Mouse (Mus musculus) hindbrain, embryonic 11.5 days (tissue): ENCODE measurements around the gene Zfp131. TPM values are rescaled to one million over a fixed set of nuclear protein-coding genes. Genes with fewer than 3 reads are reported as not detected.

Experiments
- ATAC-seq: fragments of 200-750 bp; cut with Nextera tagmentation; 2 replicates; pipeline ENCODE4 v1.8.0; 2017; ENCODE audit warnings: mild to moderate bottlenecking, moderate TSS enrichment, moderate library complexity; ENCODE audit not compliant: low FRiP score
- DNase-seq: peaks from one replicate; pipeline ENCODE4 v3.0.0-alpha.2; 2015; ENCODE audit warnings: low spot score
- H3K27ac ChIP-seq: fragments of 300-500 bp; sonication (generic); 2 replicates; pipeline ENCODE4 v1.5.1; 2014; ENCODE audit warnings: mild to moderate bottlenecking, low read depth, low read length
- H3K27me3 ChIP-seq: fragments of 300-500 bp; sonication (generic); 2 replicates; pipeline ENCODE4 v1.6.1; 2014; ENCODE audit warnings: mild to moderate bottlenecking, low read length, moderate library complexity, mixed read lengths; ENCODE audit not compliant: control insufficient read depth, insufficient read depth
- H3K36me3 ChIP-seq: fragments of 300-500 bp; sonication (generic); 2 replicates; pipeline ENCODE4 v1.6.1; 2014; ENCODE audit warnings: mild to moderate bottlenecking, low read length, moderate library complexity, mixed read lengths; ENCODE audit not compliant: control insufficient read depth, insufficient read depth
- H3K4me1 ChIP-seq: fragments of 300-500 bp; sonication (generic); replicated peaks from 2 replicates; pipeline ENCODE4 v1.6.1; 2014; ENCODE audit warnings: low read length, mixed read lengths; ENCODE audit not compliant: control insufficient read depth, insufficient read depth
- H3K4me2 ChIP-seq: fragments of 300-500 bp; sonication (generic); replicated peaks from 2 replicates; pipeline ENCODE4 v1.6.1; 2014; ENCODE audit warnings: mild to moderate bottlenecking, low read depth, low read length
- H3K4me3 ChIP-seq: fragments of 300-500 bp; sonication (generic); 2 replicates; pipeline ENCODE4 v1.5.1; 2014; ENCODE audit warnings: low read depth, low read length
- H3K9ac ChIP-seq: fragments of 300-500 bp; sonication (generic); 2 replicates; pipeline ENCODE4 v1.6.1; 2014; ENCODE audit warnings: low read depth, low read length
- H3K9me3 ChIP-seq: fragments of 300-500 bp; sonication (generic); 2 replicates; pipeline ENCODE4 v1.6.1; 2016; ENCODE audit warnings: low read length; ENCODE audit not compliant: control insufficient read depth
- WGBS: fragments of 180-500 bp; shearing (Covaris S2); extraction: QIAGEN DNeasy Blood & Tissue Kit; methylation state at CpG from one replicate; pipeline ENCODE4 v1.1.7; 2014; 5-methylcytosine and 5-hydroxymethylcytosine counted together
- polyA plus RNA-seq: library from polyadenylated mRNA; unstranded; fragments of >200 nt; fragmentation: Nextera tagmentation; extraction: Ambion mirVana; gene quantifications from 2 replicates; pipeline ENCODE4 v1.2.1, GENCODE M21; 2014

Gene Zfp131
- polyA plus RNA-seq, 1 experiment from 2014 or later: 45.9 TPM

- Histone ChIP-seq H3K27me3 (no peaks in the 10 kb centered on the region), H3K4me3 (no peak overlapping the region), H3K9ac (no peak overlapping the region), H3K9me3 (no peaks in the 10 kb centered on the region), H3K4me2 (no peak overlapping the region), H3K36me3 (no peaks in the 10 kb centered on the region), H3K27ac (no peak overlapping the region), H3K4me1 (0 out of 2 replicates have a peak, but pooled peaks cover 4% of the 10 kb centered on the region)
- DNase-seq: no peak
- 91% methylated on average over 6 of the region's 6 CpGs for WGBS
- ATAC-seq: no peak
These were observed 47.8 kb downstream of the Zfp131 start for GRCm38 (mm10) chr13:119742711-119743415.

- DNase-seq (peak; percentile 64), ATAC-seq (peak; percentile 69; the same call in 1 of the 2 replicates)
- 0 out of 2 replicates have a peak, but pooled peaks cover 4% of the 10 kb centered on the region for H3K4me1 ChIP-seq
- no peak overlapping the region for H3K9ac ChIP-seq
- peak overlapping the region; percentile 36 for H3K4me2 ChIP-seq
- H3K36me3 ChIP-seq: no peaks in the 10 kb centered on the region
- no peaks in the 10 kb centered on the region for H3K27me3 ChIP-seq
- H3K27ac ChIP-seq: no peak overlapping the region
- 3% methylated on average over 19 of the region's 19 CpGs for WGBS
- peak overlapping the region; percentile 14 for H3K4me3 ChIP-seq
- H3K9me3 ChIP-seq: no peaks in the 10 kb centered on the region
These were observed 49.1 kb downstream of the Zfp131 start for GRCm38 (mm10) chr13:119741390-119742237.

- ATAC-seq (no peak), DNase-seq (no peak)
- Histone ChIP-seq H3K36me3 (no peaks in the 10 kb centered on the region), H3K9ac (no peak overlapping the region), H3K9me3 (no peaks in the 10 kb centered on the region), H3K27me3 (no peaks in the 10 kb centered on the region), H3K4me1 (no peaks in the 10 kb centered on the region), H3K4me2 (no peak overlapping the region), H3K27ac (no peak overlapping the region), H3K4me3 (no peak overlapping the region)
- 34% methylated on average over 6 of the region's 6 CpGs for WGBS
These were observed 59.2 kb downstream of the Zfp131 start for GRCm38 (mm10) chr13:119731448-119731847.

GRCm38 (mm10) chr13:119729406-119729805 is 61.3 kb downstream of the Zfp131 start:
- Histone ChIP-seq H3K9ac (no peak overlapping the region), H3K27ac (no peak overlapping the region), H3K4me2 (no peak overlapping the region), H3K27me3 (no peaks in the 10 kb centered on the region), H3K9me3 (no peaks in the 10 kb centered on the region), H3K4me3 (no peak overlapping the region), H3K36me3 (no peaks in the 10 kb centered on the region), H3K4me1 (no peaks in the 10 kb centered on the region)
- DNase-seq: no peak
- ATAC-seq: no peak
- 92% methylated on average over 7 of the region's 7 CpGs for WGBS

- H3K27me3 ChIP-seq: no peaks in the 10 kb centered on the region
- no peaks in the 10 kb centered on the region for H3K9me3 ChIP-seq
- DNase-seq (no peak), ATAC-seq (no peak)
- no peak overlapping the region for H3K4me2 ChIP-seq
- H3K9ac ChIP-seq: no peak overlapping the region
- no peak overlapping the region for H3K27ac ChIP-seq
- H3K36me3 ChIP-seq: no peaks in the 10 kb centered on the region
- WGBS: 57% methylated on average over 26 of the region's 26 CpGs
- H3K4me1 ChIP-seq: no peaks in the 10 kb centered on the region
- H3K4me3 ChIP-seq: no peak overlapping the region
These were observed 62.9 kb downstream of the Zfp131 start for GRCm38 (mm10) chr13:119727608-119728387.

GRCm38 (mm10) chr13:119724541-119724940 is 66.1 kb downstream of the Zfp131 start:
- 85% methylated on average over 7 of the region's 7 CpGs for WGBS
- Histone ChIP-seq H3K27me3 (no peaks in the 10 kb centered on the region), H3K4me3 (no peak overlapping the region), H3K36me3 (no peaks in the 10 kb centered on the region), H3K27ac (no peak overlapping the region), H3K4me2 (no peak overlapping the region), H3K9ac (no peak overlapping the region), H3K4me1 (no peaks in the 10 kb centered on the region), H3K9me3 (no peaks in the 10 kb centered on the region)
- ATAC-seq (no peak), DNase-seq (no peak)

GRCm38 (mm10) chr13:119723368-119723767 is 67.3 kb downstream of the Zfp131 start:
- H3K4me3 ChIP-seq: no peak overlapping the region
- DNase-seq: no peak
- no peak for ATAC-seq
- no peak overlapping the region for H3K27ac ChIP-seq
- no peaks in the 10 kb centered on the region for H3K4me1 ChIP-seq
- no peaks in the 10 kb centered on the region for H3K27me3 ChIP-seq
- H3K4me2 ChIP-seq: no peak overlapping the region
- no peaks in the 10 kb centered on the region for H3K9me3 ChIP-seq
- no peaks in the 10 kb centered on the region for H3K36me3 ChIP-seq
- WGBS: 82% methylated on average over 5 of the region's 5 CpGs
- H3K9ac ChIP-seq: no peak overlapping the region

- Histone ChIP-seq H3K9me3 (no peaks in the 10 kb centered on the region), H3K4me2 (no peak overlapping the region), H3K27ac (no peak overlapping the region), H3K9ac (no peak overlapping the region), H3K27me3 (no peaks in the 10 kb centered on the region), H3K4me1 (no peaks in the 10 kb centered on the region), H3K36me3 (no peaks in the 10 kb centered on the region), H3K4me3 (no peak overlapping the region)
- ATAC-seq (no peak), DNase-seq (no peak)
- 95% methylated on average over 3 of the region's 3 CpGs for WGBS
These were observed 68.2 kb downstream of the Zfp131 start for GRCm38 (mm10) chr13:119722447-119722846.
